Mouse (Mus musculus) frontal cortex, adult 2 months (tissue): ENCODE measurements around the gene Samd4b. TPM values are rescaled to one million over a fixed set of nuclear protein-coding genes. Genes with fewer than 3 reads are reported as not detected.
A peak's percentile ranks its signal among the peaks of the same experiment; 100 is the strongest.
"Not testable (repeated sequence)": the region's sequence is repeated elsewhere in the genome, so short reads cannot be mapped to it uniquely, and the experiment has no call there.

Experiments
- DNase-seq, 2 experiments: peaks; one replicate each; pipeline ENCODE4 v3.0.0; 2022; ENCODE audit warnings: low spot score in 1 of 2; ENCODE audit errors: extremely low spot score in 1 of 2
- polyA plus RNA-seq: library from polyadenylated mRNA; depleted of rRNA; stranded (reverse); fragments of >200 nt; gene quantifications from 2 replicates; pipeline ENCODE4 v1.2.3, GENCODE M21; 2012

The Samd4b gene
- polyA plus RNA-seq, 1 experiment: 62.4 TPM

GRCm38 (mm10) chr7:28568253-28568652 is 29.7 kb downstream of the Samd4b start:
- peak in 1 of 2 experiments; percentile 85 for DNase-seq

GRCm38 (mm10) chr7:28567539-28567938 is 30.4 kb downstream of the Samd4b start:
- DNase-seq: no peak

- no peak for DNase-seq
Measured at GRCm38 (mm10) chr7:28565407-28565806, 32.5 kb downstream of the Samd4b start.

GRCm38 (mm10) chr7:28562951-28563350 is 35.0 kb downstream of the Samd4b start:
- DNase-seq: no peak

- no peak for DNase-seq
Measured at GRCm38 (mm10) chr7:28562371-28562770, 35.6 kb downstream of the Samd4b start.

- DNase-seq: no peak
Measured at GRCm38 (mm10) chr7:28561967-28562366, 36.0 kb downstream of the Samd4b start.

- no peak for DNase-seq
Measured at GRCm38 (mm10) chr7:28560856-28561255, 37.1 kb downstream of the Samd4b start.

GRCm38 (mm10) chr7:28558486-28558885 is 39.5 kb downstream of the Samd4b start:
- no peak for DNase-seq

GRCm38 (mm10) chr7:28557708-28558107 is 40.2 kb downstream of the Samd4b start:
- no peak for DNase-seq

- no peak for DNase-seq
Measured at GRCm38 (mm10) chr7:28557069-28557468, 40.9 kb downstream of the Samd4b start.

- no peak for DNase-seq
Measured at GRCm38 (mm10) chr7:28555939-28556535, 41.9 kb downstream of the Samd4b start.

- no peak for DNase-seq
Measured at GRCm38 (mm10) chr7:28553076-28553475, 44.9 kb downstream of the Samd4b start.

- DNase-seq: no peak
Measured at GRCm38 (mm10) chr7:28547628-28548027, 50.3 kb downstream of the Samd4b start.

GRCm38 (mm10) chr7:28547154-28547553 is 50.8 kb downstream of the Samd4b start, which contains the start of gene Nccrp1:
Gene Nccrp1 (minus strand): TSS chr7:28547254.
- DNase-seq: no peak

GRCm38 (mm10) chr7:28546649-28547048 is 51.3 kb downstream of the Samd4b start:
- no peak for DNase-seq

- DNase-seq: no peak
Measured at GRCm38 (mm10) chr7:28545891-28546210, 52.1 kb downstream of the Samd4b start.

- DNase-seq: no peak
Measured at GRCm38 (mm10) chr7:28545048-28545890, 52.7 kb downstream of the Samd4b start.

- no peak for DNase-seq
Measured at GRCm38 (mm10) chr7:28544051-28544601, 53.8 kb downstream of the Samd4b start.

GRCm38 (mm10) chr7:28540526-28540925 is 57.4 kb downstream of the Samd4b start, which contains the start of gene Sycn:
Gene Sycn (plus strand): TSS chr7:28540885.
- DNase-seq: no peak

GRCm38 (mm10) chr7:28538886-28539285 is 59.1 kb downstream of the Samd4b start:
- not testable (repeated sequence) for DNase-seq

- DNase-seq: no peak
Measured at GRCm38 (mm10) chr7:28532005-28532404, 65.9 kb downstream of the Samd4b start.
